Mouse (Mus musculus): ENCODE measurements around the gene Tns4. TPM values are rescaled to one million over a fixed set of nuclear protein-coding genes. Genes with fewer than 3 reads are reported as not detected.

Gene Tns4
- polyA plus RNA-seq, 1 experiment from 2014 or later: 0.19 TPM

DNA sequence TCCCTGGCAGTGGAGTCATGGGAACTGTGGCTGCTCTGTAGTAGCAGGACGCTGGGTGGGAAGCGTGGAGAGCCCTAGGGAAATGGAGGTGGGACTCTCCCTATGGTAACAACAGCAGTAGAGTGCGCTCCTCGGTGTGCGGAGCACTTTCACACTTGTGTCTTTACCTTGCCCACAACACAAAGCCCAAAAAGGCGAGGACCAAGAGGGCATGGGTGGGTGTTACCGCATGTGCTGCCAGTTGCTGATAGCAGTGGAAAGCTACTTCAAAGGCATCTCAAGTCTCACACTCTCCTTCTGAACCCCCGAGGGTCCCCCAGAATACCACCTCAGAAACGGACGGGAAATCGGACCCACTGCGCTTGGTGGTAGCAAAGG, 42.3 kb upstream of the Tns4 start:
- Histone ChIP-seq H3K9ac (ENCODE audit: low read depth, low read length) (no peak overlapping the region), H3K27me3 (ENCODE audit: control insufficient read depth, insufficient read depth, low read depth, low read length) (no peaks in the 10 kb centered on the region; the same call in 1 of the 2 replicates), H3K36me3 (ENCODE audit: control insufficient read depth, insufficient read depth) (no peaks in the 10 kb centered on the region), H3K4me3 (ENCODE audit: low read depth, low read length) (no peak overlapping the region), H3K27ac (ENCODE audit: low read length) (no peak overlapping the region), H3K9me3 (replicated peaks; ENCODE audit: control insufficient read depth, low read length) (no peaks in the 10 kb centered on the region), H3K4me2 (ENCODE audit: low read depth, low read length) (no peak overlapping the region), H3K4me1 (ENCODE audit: control insufficient read depth, low read depth, low read length) (peaks cover 4% of the 10 kb centered on the region)
- ATAC-seq (ENCODE audit: low read depth): no peak
- 28% methylated on average over 12 of the region's 12 CpGs for WGBS (ENCODE audit: insufficient replicate concordance)

GRCm38 (mm10) chr11:99130736-99131462, 41.8 kb upstream of the Tns4 start:
- Histone ChIP-seq H3K36me3 (ENCODE audit: control insufficient read depth, insufficient read depth) (no peaks in the 10 kb centered on the region), H3K4me2 (ENCODE audit: low read depth, low read length) (no peak overlapping the region), H3K9me3 (replicated peaks; ENCODE audit: control insufficient read depth, low read length) (no peaks in the 10 kb centered on the region), H3K27ac (ENCODE audit: low read length) (no peak overlapping the region), H3K4me1 (ENCODE audit: control insufficient read depth, low read depth, low read length) (peaks cover 4% of the 10 kb centered on the region), H3K4me3 (ENCODE audit: low read depth, low read length) (no peak overlapping the region), H3K27me3 (ENCODE audit: control insufficient read depth, insufficient read depth, low read depth, low read length) (no peaks in the 10 kb centered on the region; the same call in 1 of the 2 replicates), H3K9ac (ENCODE audit: low read depth, low read length) (no peak overlapping the region)
- WGBS (ENCODE audit: insufficient replicate concordance): 41% methylated on average over 5 of the region's 5 CpGs
- no peak for ATAC-seq (ENCODE audit: low read depth)

- Histone ChIP-seq H3K4me3 (ENCODE audit: low read depth, low read length) (no peak overlapping the region), H3K4me1 (ENCODE audit: control insufficient read depth, low read depth, low read length) (peaks cover 4% of the 10 kb centered on the region), H3K36me3 (ENCODE audit: control insufficient read depth, insufficient read depth) (no peaks in the 10 kb centered on the region), H3K4me2 (ENCODE audit: low read depth, low read length) (no peak overlapping the region), H3K9ac (ENCODE audit: low read depth, low read length) (no peak overlapping the region), H3K9me3 (replicated peaks; ENCODE audit: control insufficient read depth, low read length) (no peaks in the 10 kb centered on the region), H3K27ac (ENCODE audit: low read length) (no peak overlapping the region), H3K27me3 (ENCODE audit: control insufficient read depth, insufficient read depth, low read depth, low read length) (no peaks in the 10 kb centered on the region; the same call in 1 of the 2 replicates)
- 38% methylated on average over 2 of the region's 2 CpGs for WGBS (ENCODE audit: insufficient replicate concordance)
- ATAC-seq (ENCODE audit: low read depth): no peak
Observed at GRCm38 (mm10) chr11:99129287-99129686, 40.2 kb upstream of the Tns4 start.

DNA sequence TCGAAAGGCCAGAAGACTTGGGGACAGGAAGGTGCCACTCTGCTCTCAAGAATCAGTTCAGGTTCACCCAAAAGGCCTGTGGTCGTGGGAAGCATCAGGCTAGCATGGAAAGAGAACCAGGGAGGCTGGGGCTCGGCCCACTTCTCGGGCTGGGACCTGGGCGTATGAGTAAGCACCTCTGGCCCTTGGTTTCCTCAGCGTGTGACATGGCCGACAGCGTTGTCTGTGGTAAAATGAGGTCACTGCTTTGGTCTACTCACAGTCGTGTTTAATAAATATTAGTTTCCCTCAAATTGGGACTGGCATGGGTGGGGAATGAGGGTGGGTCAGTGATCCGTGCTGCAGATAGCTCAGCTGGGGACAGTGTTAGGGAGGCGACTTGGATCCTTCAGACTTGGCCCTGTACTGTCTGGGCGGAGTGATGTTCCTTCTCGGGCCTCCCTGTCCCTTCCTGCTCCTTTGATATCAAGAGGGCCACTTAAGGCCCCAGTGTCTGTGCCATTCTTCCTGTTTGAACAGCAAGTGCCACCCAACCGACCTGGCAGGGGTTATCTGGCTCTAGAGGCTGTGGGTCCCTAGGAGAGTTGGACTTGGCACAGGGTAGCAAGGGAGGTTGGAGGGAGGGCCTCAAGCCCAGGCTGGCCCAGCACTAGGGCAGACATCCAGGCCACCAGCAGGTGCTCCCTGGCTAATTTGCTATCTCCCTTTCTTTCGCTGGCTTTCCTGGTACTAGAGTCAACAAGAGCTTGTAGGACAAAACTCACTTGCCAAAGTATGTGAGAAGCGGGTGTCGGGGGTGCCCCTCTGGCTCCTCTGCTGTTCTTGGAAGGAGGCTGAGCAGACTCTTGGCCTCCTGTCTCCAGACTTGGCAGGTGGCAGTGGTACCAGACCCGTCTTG, 38.9 kb upstream of the Tns4 start:
- Histone ChIP-seq H3K4me3 (ENCODE audit: low read depth, low read length) (no peak overlapping the region), H3K9me3 (replicated peaks; ENCODE audit: control insufficient read depth, low read length) (no peaks in the 10 kb centered on the region), H3K4me1 (ENCODE audit: control insufficient read depth, low read depth, low read length) (peaks cover 4% of the 10 kb centered on the region; the same call in 1 of the 2 replicates), H3K4me2 (ENCODE audit: low read depth, low read length) (no peak overlapping the region), H3K27ac (ENCODE audit: low read length) (no peak overlapping the region), H3K9ac (ENCODE audit: low read depth, low read length) (no peak overlapping the region), H3K27me3 (ENCODE audit: control insufficient read depth, insufficient read depth, low read depth, low read length) (no peaks in the 10 kb centered on the region; the same call in 1 of the 2 replicates), H3K36me3 (ENCODE audit: control insufficient read depth, insufficient read depth) (no peaks in the 10 kb centered on the region)
- 40% methylated on average over 18 of the region's 18 CpGs for WGBS (ENCODE audit: insufficient replicate concordance)
- no peak for ATAC-seq (ENCODE audit: low read depth)

GRCm38 (mm10) chr11:99126482-99127253, 37.6 kb upstream of the Tns4 start:
- Histone ChIP-seq H3K27ac (ENCODE audit: low read length) (peak overlapping the region; percentile 30; the same call in 1 of the 2 replicates), H3K27me3 (ENCODE audit: control insufficient read depth, insufficient read depth, low read depth, low read length) (no peaks in the 10 kb centered on the region; the same call in 1 of the 2 replicates), H3K9me3 (replicated peaks; ENCODE audit: control insufficient read depth, low read length) (no peaks in the 10 kb centered on the region), H3K4me2 (ENCODE audit: low read depth, low read length) (no peak overlapping the region), H3K9ac (ENCODE audit: low read depth, low read length) (no peak overlapping the region), H3K4me1 (ENCODE audit: control insufficient read depth, low read depth, low read length) (no peaks in the 10 kb centered on the region; the same call in 1 of the 2 replicates), H3K36me3 (ENCODE audit: control insufficient read depth, insufficient read depth) (no peaks in the 10 kb centered on the region), H3K4me3 (ENCODE audit: low read depth, low read length) (no peak overlapping the region)
- 9% methylated on average over 5 of the region's 5 CpGs for WGBS (ENCODE audit: insufficient replicate concordance)
- ATAC-seq (ENCODE audit: low read depth): peak; percentile 41

DNA sequence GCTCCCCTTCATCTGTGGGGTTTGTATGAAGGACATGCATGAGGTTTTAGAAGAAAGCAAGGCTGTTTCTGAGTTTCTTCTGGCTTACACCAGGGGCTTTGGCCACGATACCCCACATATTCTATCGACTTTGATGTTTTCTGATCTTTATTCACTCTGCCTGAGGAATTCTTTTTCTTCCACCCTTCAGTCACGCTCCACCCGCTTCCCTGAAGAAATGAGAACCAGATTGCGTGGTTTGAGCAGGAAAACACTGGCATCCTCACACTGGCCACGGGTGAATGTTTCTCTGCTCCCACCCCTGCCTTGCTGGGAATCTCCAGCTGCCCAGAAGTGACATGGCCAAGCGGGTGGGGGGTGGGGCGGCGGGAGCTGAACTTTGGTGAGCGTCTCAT, 35.5 kb upstream of the Tns4 start:
- no peak overlapping the region for H3K9ac ChIP-seq (ENCODE audit: low read depth, low read length)
- 48% methylated on average over 10 of the region's 10 CpGs for WGBS (ENCODE audit: insufficient replicate concordance)
- H3K27me3 ChIP-seq (ENCODE audit: control insufficient read depth, insufficient read depth, low read depth, low read length): no peaks in the 10 kb centered on the region
- no peak overlapping the region for H3K27ac ChIP-seq (ENCODE audit: low read length)
- H3K9me3 ChIP-seq (replicated peaks; ENCODE audit: control insufficient read depth, low read length): no peaks in the 10 kb centered on the region
- no peak for ATAC-seq (ENCODE audit: low read depth)
- no peak overlapping the region for H3K4me2 ChIP-seq (ENCODE audit: low read depth, low read length)
- H3K36me3 ChIP-seq (ENCODE audit: control insufficient read depth, insufficient read depth): no peaks in the 10 kb centered on the region
- no peak overlapping the region for H3K4me3 ChIP-seq (ENCODE audit: low read depth, low read length)
- H3K4me1 ChIP-seq (ENCODE audit: control insufficient read depth, low read depth, low read length): no peaks in the 10 kb centered on the region

GRCm38 (mm10) chr11:99123977-99124634, 35.0 kb upstream of the Tns4 start:
- H3K4me2 ChIP-seq (ENCODE audit: low read depth, low read length): no peak overlapping the region
- no peak overlapping the region for H3K27ac ChIP-seq (ENCODE audit: low read length)
- H3K36me3 ChIP-seq (ENCODE audit: control insufficient read depth, insufficient read depth): no peaks in the 10 kb centered on the region
- H3K9ac ChIP-seq (ENCODE audit: low read depth, low read length): no peak overlapping the region
- H3K4me3 ChIP-seq (ENCODE audit: low read depth, low read length): no peak overlapping the region
- H3K9me3 ChIP-seq (replicated peaks; ENCODE audit: control insufficient read depth, low read length): no peaks in the 10 kb centered on the region
- no peak for ATAC-seq (ENCODE audit: low read depth)
- no peaks in the 10 kb centered on the region for H3K4me1 ChIP-seq (ENCODE audit: control insufficient read depth, low read depth, low read length)
- 21% methylated on average over 15 of the region's 15 CpGs for WGBS (ENCODE audit: insufficient replicate concordance)
- no peaks in the 10 kb centered on the region for H3K27me3 ChIP-seq (ENCODE audit: control insufficient read depth, insufficient read depth, low read depth, low read length)

- H3K27ac ChIP-seq (ENCODE audit: low read length): no peak overlapping the region
- H3K4me3 ChIP-seq (ENCODE audit: low read depth, low read length): no peak overlapping the region
- H3K36me3 ChIP-seq (ENCODE audit: control insufficient read depth, insufficient read depth): no peaks in the 10 kb centered on the region
- no peaks in the 10 kb centered on the region for H3K4me1 ChIP-seq (ENCODE audit: control insufficient read depth, low read depth, low read length)
- no peaks in the 10 kb centered on the region for H3K27me3 ChIP-seq (ENCODE audit: control insufficient read depth, insufficient read depth, low read depth, low read length)
- no peak overlapping the region for H3K4me2 ChIP-seq (ENCODE audit: low read depth, low read length)
- H3K9me3 ChIP-seq (replicated peaks; ENCODE audit: control insufficient read depth, low read length): no peaks in the 10 kb centered on the region
- no peak for ATAC-seq (ENCODE audit: low read depth)
- WGBS (ENCODE audit: insufficient replicate concordance): 72% methylated on average over 3 of the region's 3 CpGs
- H3K9ac ChIP-seq (ENCODE audit: low read depth, low read length): no peak overlapping the region
Observed at GRCm38 (mm10) chr11:99122703-99123102, 33.6 kb upstream of the Tns4 start.
